Mouse (Mus musculus): ENCODE data around the gene Ube2l6.

- TF ChIP-seq CTCF (IDR thresholded peaks at IDR 0.05; ENCODE audit: low read depth, low read length) (no peak), GATA1 (IDR thresholded peaks at IDR 0.05; ENCODE audit: borderline replicate concordance, low read length) (no peak), TAL1 (conservative IDR thresholded peaks at IDR 0.05; ENCODE audit: low read depth, low read length) (no peak), POLR2AphosphoS5 (IDR thresholded peaks at IDR 0.05; ENCODE audit: insufficient replicate concordance, low read depth, low read length) (no peak), GATA2 (IDR thresholded peaks at IDR 0.05; ENCODE audit: borderline replicate concordance, low read depth, low read length) (no peak)
Measured at GRCm38 (mm10) chr2:84757026-84757682, 41.5 kb upstream of the Ube2l6 start.
